Mouse (Mus musculus) megakaryocyte, embryonic 14.5 days (primary cell): ENCODE data around the gene Rars2. TPM values are rescaled to one million over a fixed set of nuclear protein-coding genes. Genes with fewer than 3 reads are reported as not detected.

Source experiments
- H3K27me3 ChIP-seq: replicated peaks from 2 replicates; pipeline ENCODE3; 2012; ENCODE audit warnings: inconsistent platforms
- H3K36me3 ChIP-seq: replicated peaks from 2 replicates; pipeline ENCODE3; 2012; ENCODE audit warnings: low read length, inconsistent platforms, mixed read lengths
- H3K4me1 ChIP-seq: 2 replicates; pipeline ENCODE4 v1.6.1; 2012; ENCODE audit warnings: inconsistent platforms
- H3K4me3 ChIP-seq: replicated peaks from 2 replicates; pipeline ENCODE3; 2012; ENCODE audit warnings: moderate library complexity, mild to moderate bottlenecking, inconsistent platforms
- H3K9me3 ChIP-seq: 2 replicates; pipeline ENCODE4 v1.6.1; 2012; ENCODE audit warnings: inconsistent platforms
- FLI1 ChIP-seq: IDR thresholded peaks from 2 replicates; pipeline ENCODE4 v1.6.1; 2012; ENCODE audit warnings: low read length, inconsistent platforms, mixed read lengths
- GATA1 ChIP-seq: IDR thresholded peaks from 3 replicates; pipeline ENCODE4 v1.6.1; 2012; ENCODE audit warnings: mixed read lengths, low read length, inconsistent platforms, borderline replicate concordance
- polyA plus RNA-seq: library from polyadenylated mRNA; stranded (reverse); fragments of >175 nt; gene quantifications from 2 replicates; pipeline ENCODE4 v1.2.3, GENCODE M21; 2012; ENCODE audit warnings: low replicate concordance; ENCODE audit not compliant: insufficient read depth

The Rars2 gene
- polyA plus RNA-seq, 1 experiment: 2.0 TPM

DNA sequence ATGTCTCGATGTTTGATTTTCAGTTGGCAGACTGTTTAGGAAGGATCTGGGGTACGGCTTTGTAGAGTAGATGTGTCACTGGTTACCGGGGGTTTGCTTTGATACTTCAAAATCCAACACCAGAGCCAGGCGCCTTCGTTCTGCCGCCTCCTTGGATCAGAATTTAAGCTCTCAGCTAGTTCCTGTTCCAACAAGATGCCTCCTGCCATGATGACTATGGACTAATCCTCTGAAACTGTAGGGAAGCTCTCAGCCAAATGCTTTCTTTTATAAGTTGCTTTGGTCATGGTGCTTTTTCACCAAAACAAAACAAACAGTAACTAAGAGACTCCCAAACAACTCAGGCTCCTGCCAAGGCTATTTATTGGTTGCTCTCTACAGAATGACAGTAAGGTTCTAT, 11.6 kb upstream of the Rars2 start:
- TF ChIP-seq GATA1 (no peak), FLI1 (no peak)
- Histone ChIP-seq H3K9me3 (no peaks in the 10 kb centered on the region), H3K4me3 (no peak overlapping the region), H3K27me3 (no peaks in the 10 kb centered on the region), H3K4me1 (no peaks in the 10 kb centered on the region; the same call in 1 of the 2 replicates), H3K36me3 (peaks cover 88% of the 10 kb centered on the region)

DNA sequence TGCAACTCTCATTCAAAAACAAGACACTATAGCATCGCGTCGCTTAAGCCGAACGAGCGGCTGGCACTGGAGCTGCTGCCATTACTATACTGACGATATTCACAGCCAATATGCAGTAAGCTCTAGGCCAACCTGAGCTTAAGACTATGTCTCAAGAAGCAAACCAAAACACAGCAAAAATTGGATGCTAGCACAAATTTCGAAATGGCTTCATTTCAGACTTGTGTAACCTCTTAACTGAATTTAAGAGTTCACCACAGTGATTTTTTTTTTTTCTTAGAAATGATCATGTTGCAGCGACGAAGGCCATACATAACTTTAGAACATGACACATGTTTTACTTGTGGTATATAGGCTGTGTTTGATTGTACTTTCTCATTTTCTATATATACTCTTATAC, 8.1 kb upstream of the Rars2 start:
- Histone ChIP-seq H3K4me1 (peaks cover 3% of the 10 kb centered on the region; the same call in 1 of the 2 replicates), H3K36me3 (peaks cover 84% of the 10 kb centered on the region), H3K27me3 (no peaks in the 10 kb centered on the region), H3K4me3 (no peak overlapping the region), H3K9me3 (no peaks in the 10 kb centered on the region)
- TF ChIP-seq FLI1 (no peak), GATA1 (no peak)

- Histone ChIP-seq H3K27me3 (no peaks in the 10 kb centered on the region), H3K9me3 (no peaks in the 10 kb centered on the region), H3K4me3 (peak overlapping the region; percentile 99), H3K36me3 (peaks cover 41% of the 10 kb centered on the region), H3K4me1 (peaks cover 36% of the 10 kb centered on the region)
- TF ChIP-seq FLI1: no peak
- no peak for TF ChIP-seq GATA1
Measured at GRCm38 (mm10) chr4:34613571-34614145, 1.1 kb upstream of the Rars2 start.

- Histone ChIP-seq H3K36me3 (peaks cover 39% of the 10 kb centered on the region), H3K27me3 (no peaks in the 10 kb centered on the region), H3K9me3 (no peaks in the 10 kb centered on the region), H3K4me1 (peaks cover 34% of the 10 kb centered on the region), H3K4me3 (peak overlapping the region; percentile 99)
- TF ChIP-seq FLI1 (no peak), GATA1 (no peak)
Measured at GRCm38 (mm10) chr4:34615303-34615702, 546 bp downstream of the Rars2 start.

- no peak for TF ChIP-seq FLI1
- H3K9me3 ChIP-seq: no peaks in the 10 kb centered on the region
- H3K4me1 ChIP-seq: peaks cover 34% of the 10 kb centered on the region
- H3K27me3 ChIP-seq: no peaks in the 10 kb centered on the region
- H3K4me3 ChIP-seq: peak overlapping the region; percentile 99
- H3K36me3 ChIP-seq: peaks cover 39% of the 10 kb centered on the region
Measured at GRCm38 (mm10) chr4:34616146-34616545, 1.4 kb downstream of the Rars2 start.

- no peak overlapping the region for H3K4me3 ChIP-seq
- no peaks in the 10 kb centered on the region for H3K9me3 ChIP-seq
- peaks cover 92% of the 10 kb centered on the region for H3K36me3 ChIP-seq
- H3K27me3 ChIP-seq: no peaks in the 10 kb centered on the region
- H3K4me1 ChIP-seq: no peaks in the 10 kb centered on the region
- TF ChIP-seq GATA1 (no peak), FLI1 (no peak)
Measured at GRCm38 (mm10) chr4:34625556-34625955, 10.8 kb downstream of the Rars2 start.

DNA sequence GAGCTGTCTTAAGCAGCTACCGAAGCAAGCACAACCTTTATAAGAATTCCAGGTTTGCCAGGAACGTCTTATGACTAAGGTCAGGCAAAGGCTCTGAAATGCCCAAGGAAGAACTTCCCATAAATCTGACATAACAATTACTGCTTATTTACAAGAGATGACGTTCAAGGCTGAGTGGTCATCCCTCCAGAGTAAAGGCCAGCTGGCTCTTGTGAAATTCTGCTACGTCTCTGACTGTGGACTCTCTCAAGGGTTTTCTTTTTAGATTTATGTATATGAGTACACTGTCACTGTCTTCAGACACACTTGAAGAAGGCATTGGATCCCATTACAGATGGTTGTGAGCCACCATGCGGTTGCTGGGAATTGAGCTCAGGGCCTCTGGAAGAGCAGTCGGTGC, 11.6 kb downstream of the Rars2 start:
- H3K4me1 ChIP-seq: no peaks in the 10 kb centered on the region
- no peaks in the 10 kb centered on the region for H3K9me3 ChIP-seq
- H3K27me3 ChIP-seq: no peaks in the 10 kb centered on the region
- H3K4me3 ChIP-seq: no peak overlapping the region
- TF ChIP-seq FLI1: no peak
- peaks cover 93% of the 10 kb centered on the region for H3K36me3 ChIP-seq

GRCm38 (mm10) chr4:34629956-34630355, 15.2 kb downstream of the Rars2 start:
- H3K27me3 ChIP-seq: no peaks in the 10 kb centered on the region
- H3K9me3 ChIP-seq: no peaks in the 10 kb centered on the region
- no peaks in the 10 kb centered on the region for H3K4me1 ChIP-seq
- no peak overlapping the region for H3K4me3 ChIP-seq
- TF ChIP-seq FLI1 (no peak), GATA1 (no peak)
- H3K36me3 ChIP-seq: peaks cover 90% of the 10 kb centered on the region

DNA sequence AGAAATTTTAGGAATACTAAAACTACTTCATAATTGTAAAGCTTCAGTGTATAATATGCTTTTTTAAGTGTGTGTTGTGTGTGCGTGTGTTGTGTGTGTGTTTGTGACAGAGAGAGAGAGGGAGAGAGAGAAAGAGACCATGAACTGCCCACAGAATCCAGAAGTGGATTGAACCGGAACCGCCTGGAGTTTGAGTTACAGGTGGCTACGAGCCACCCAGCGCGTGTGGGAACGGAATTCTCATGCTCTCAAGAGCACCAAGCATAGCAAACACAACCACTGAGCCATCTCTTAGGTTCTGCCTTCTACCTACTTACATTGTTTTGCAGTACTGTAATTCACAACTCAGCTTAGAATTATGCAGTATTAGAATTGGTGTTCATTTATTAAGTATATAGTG, 19.4 kb downstream of the Rars2 start:
- Histone ChIP-seq H3K36me3 (peaks cover 86% of the 10 kb centered on the region), H3K4me3 (no peak overlapping the region), H3K4me1 (no peaks in the 10 kb centered on the region), H3K9me3 (no peaks in the 10 kb centered on the region), H3K27me3 (no peaks in the 10 kb centered on the region)
- TF ChIP-seq FLI1: no peak
- no peak for TF ChIP-seq GATA1

DNA sequence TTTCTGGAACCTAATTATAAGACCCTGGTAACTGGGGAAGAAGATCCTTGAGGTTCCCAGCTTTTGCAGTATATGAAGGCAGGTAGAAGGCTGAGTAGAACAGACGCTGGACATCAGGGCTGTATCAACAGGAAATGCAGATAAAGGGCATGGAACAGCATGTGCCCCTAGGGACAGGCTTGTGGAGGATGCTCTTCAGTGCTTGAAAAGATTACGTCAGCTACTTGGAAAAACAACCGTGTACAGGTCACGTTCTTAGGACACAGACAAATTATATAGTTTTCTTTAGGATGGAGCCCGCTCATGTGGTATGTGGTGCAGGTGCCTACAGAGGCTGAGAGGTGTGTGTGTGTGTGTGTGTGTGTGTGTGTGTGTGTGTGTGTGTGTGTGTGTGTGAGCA, 21.3 kb downstream of the Rars2 start:
- TF ChIP-seq FLI1 (no peak), GATA1 (no peak)
- no peak overlapping the region for H3K4me3 ChIP-seq
- no peaks in the 10 kb centered on the region for H3K27me3 ChIP-seq
- peaks cover 86% of the 10 kb centered on the region for H3K36me3 ChIP-seq
- H3K4me1 ChIP-seq: no peaks in the 10 kb centered on the region
- H3K9me3 ChIP-seq: 0 out of 2 replicates have a peak, but pooled peaks cover 5% of the 10 kb centered on the region

DNA sequence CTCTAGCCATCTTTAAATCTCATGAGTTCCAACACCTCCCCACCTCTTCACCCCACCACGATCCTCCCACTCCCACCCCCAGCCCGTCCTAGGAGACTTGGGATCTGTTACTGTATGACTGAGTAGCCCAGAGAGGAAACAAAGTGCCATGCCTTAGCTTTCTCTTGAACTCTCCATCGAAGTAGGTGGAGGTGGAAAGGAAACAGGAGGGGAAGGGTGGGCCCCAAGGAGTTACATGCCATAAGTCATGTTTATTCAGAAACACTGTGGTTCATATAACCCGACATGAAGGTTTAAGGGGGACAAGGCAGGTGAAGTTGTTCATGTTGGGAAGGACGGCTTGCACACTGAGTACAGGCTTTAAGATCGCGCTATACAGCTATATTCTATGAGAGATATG, 22.6 kb downstream of the Rars2 start:
- Histone ChIP-seq H3K4me1 (no peaks in the 10 kb centered on the region), H3K4me3 (no peak overlapping the region), H3K9me3 (0 out of 2 replicates have a peak, but pooled peaks cover 5% of the 10 kb centered on the region), H3K27me3 (no peaks in the 10 kb centered on the region), H3K36me3 (peaks cover 87% of the 10 kb centered on the region)
- TF ChIP-seq GATA1: no peak
- no peak for TF ChIP-seq FLI1
